Mouse (Mus musculus) embryonic fibroblast, embryonic 13.5 days (primary cell): ENCODE measurements around the gene Slc38a7.

Source experiments
- CTCF ChIP-seq: IDR thresholded peaks from 2 replicates; pipeline ENCODE4 v1.5.1; 2011; ENCODE audit warnings: mild to moderate bottlenecking, control low read depth, low read length, moderate library complexity, borderline replicate concordance; ENCODE audit not compliant: insufficient read depth
- POLR2A ChIP-seq: IDR thresholded peaks from 2 replicates; pipeline ENCODE4 v1.6.1; 2011; ENCODE audit warnings: low read depth, mild to moderate bottlenecking, control low read depth, low read length, moderate library complexity

GRCm38 (mm10) chr8:95884491-95884890, 31.2 kb upstream of the Slc38a7 start:
- TF ChIP-seq CTCF (no peak), POLR2A (no peak)
